Mouse (Mus musculus): ENCODE results near the gene Olfr551. TPM values are rescaled to one million over a fixed set of nuclear protein-coding genes. Genes with fewer than 3 reads are reported as not detected.
A peak's percentile ranks its signal among the peaks of the same experiment; 100 is the strongest.
"Not testable (repeated sequence)": the region's sequence is repeated elsewhere in the genome, so short reads cannot be mapped to it uniquely, and the experiment has no call there.

Olfr551 gene
- not detected in 2 replicates for polyA plus RNA-seq (2015; fragmentation: Nextera tagmentation; extraction: Ambion mirVana)

DNA sequence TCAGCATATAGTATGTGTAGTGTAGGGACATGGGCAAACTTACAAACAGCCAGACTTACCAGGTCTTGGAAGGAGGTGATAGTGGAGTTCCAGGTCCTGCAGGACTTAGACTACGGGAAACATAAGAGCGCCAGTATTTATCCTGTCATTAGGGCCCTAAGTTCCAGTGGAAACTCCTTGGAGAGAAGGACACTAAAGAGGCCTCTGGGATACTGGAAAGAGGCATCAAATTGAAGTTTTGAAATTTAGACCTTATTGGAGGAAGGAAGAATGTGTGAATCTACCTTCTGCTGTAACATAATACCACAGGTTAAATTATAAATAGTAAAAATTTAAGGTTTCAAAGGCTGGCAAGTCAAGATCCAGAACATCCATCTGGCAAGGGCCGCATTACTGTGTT is at the start of gene Olfr551:
TSS of gene Olfr551 (minus strand) at position 101 of the 400 bp plus-strand sequence.
- ATAC-seq (replicated peaks; ENCODE audit: insufficient number of reproducible peaks, insufficient read depth, low FRiP score, low read depth) = no peak
- no peaks in the 10 kb centered on the region for H3K4me1 ChIP-seq (replicated peaks)
- no peaks in the 10 kb centered on the region for H3K9me3 ChIP-seq (replicated peaks)
- H3K27me3 ChIP-seq = no peaks in the 10 kb centered on the region
- H3K9ac ChIP-seq = no peak within 1 kb of the TSS
- WGBS = 84% methylated on average over 3 of the region's 3 CpGs
- no peaks in the 10 kb centered on the region for H3K36me3 ChIP-seq
- no peak within 1 kb of the TSS for H3K27ac ChIP-seq
- H3K4me3 ChIP-seq = no peak within 1 kb of the TSS
- H3K4me2 ChIP-seq = no peak within 1 kb of the TSS

DNA sequence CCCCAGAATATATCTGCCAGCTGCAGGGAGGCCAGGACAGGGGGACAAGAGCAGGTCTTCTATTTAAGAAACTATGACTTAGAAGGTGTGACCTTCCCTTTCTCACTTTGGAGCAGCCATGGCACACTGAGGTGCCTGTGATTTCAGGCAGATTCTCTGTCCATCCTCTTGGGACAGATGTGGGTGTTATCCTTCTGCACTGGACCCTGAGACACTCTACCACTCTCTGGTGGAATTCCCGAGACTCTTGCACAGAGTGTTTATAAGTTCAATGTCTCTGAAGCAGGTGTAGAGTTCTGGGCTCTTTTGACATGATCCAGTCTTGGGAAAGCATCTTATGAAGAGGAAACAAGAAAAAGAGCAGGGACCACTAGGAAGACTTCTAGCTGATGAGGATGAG is 46.4 kb upstream of the Olfr551 start, which contains the start of gene Olfr554:
TSS of gene Olfr554 (plus strand) at position 301 of the 400 bp plus-strand sequence.
- 45% methylated on average over 1 of the region's 1 CpGs for WGBS
- no peaks in the 10 kb centered on the region for H3K9me3 ChIP-seq (replicated peaks)
- H3K9ac ChIP-seq = no peak within 1 kb of the TSS
- no peaks in the 10 kb centered on the region for H3K4me1 ChIP-seq (replicated peaks)
- H3K4me2 ChIP-seq = no peak within 1 kb of the TSS
- H3K36me3 ChIP-seq = no peaks in the 10 kb centered on the region
- ATAC-seq (replicated peaks; ENCODE audit: insufficient number of reproducible peaks, insufficient read depth, low FRiP score, low read depth) = no peak
- no peaks in the 10 kb centered on the region for H3K27me3 ChIP-seq
- no peak within 1 kb of the TSS for H3K27ac ChIP-seq
- no peak within 1 kb of the TSS for H3K4me3 ChIP-seq

DNA sequence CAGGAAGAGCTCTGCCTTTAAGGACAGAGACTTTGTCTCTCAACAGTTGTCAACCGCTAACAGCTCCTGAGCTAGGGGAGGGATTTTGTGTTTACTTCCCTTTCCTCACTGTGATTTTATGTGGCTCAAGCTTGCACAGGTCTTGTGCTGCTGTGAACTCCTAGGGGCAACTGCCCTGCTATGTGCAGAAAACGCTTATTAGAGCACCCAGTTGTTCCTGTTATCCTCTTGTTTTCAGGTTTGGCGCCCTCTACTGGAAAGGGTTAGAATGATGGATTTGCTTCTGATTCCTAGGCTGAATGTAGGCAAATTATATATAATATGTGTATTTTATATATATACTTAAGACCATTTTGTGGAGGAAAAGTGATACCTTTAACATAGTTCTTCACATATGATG is 45.0 kb upstream of the Olfr551 start:
- Histone ChIP-seq H3K4me2 (no peak overlapping the region), H3K27me3 (no peaks in the 10 kb centered on the region), H3K9me3 (replicated peaks) (no peaks in the 10 kb centered on the region), H3K4me3 (no peak overlapping the region), H3K4me1 (replicated peaks) (no peaks in the 10 kb centered on the region), H3K36me3 (no peaks in the 10 kb centered on the region), H3K9ac (no peak overlapping the region), H3K27ac (no peak overlapping the region)
- WGBS = 33% methylated on average over 3 of the region's 3 CpGs
- no peak for ATAC-seq (replicated peaks; ENCODE audit: insufficient number of reproducible peaks, insufficient read depth, low FRiP score, low read depth)

DNA sequence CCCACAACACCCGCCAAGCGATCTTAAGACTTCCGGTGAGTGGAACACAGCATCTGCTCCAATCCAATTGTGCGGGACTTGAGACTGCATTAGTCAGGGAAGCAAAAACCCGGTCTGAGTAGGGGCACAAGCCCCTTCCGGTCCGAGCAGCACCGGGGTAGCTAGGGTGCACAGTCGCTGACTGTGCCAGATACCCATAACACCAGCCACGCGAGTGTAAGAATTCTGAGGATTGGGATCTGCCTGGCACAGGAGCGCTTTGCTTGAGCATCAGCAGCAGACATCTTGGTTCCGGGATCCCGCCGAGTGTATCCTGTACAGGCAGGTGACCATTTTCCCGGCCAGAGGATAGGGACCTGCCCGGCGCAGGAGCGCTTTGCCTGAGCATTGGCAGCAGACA is 28.7 kb upstream of the Olfr551 start:
- not testable (repeated sequence) for H3K9me3 ChIP-seq (replicated peaks); H3K36me3 ChIP-seq; H3K27ac ChIP-seq; H3K27me3 ChIP-seq; H3K4me3 ChIP-seq; H3K4me2 ChIP-seq; ATAC-seq (replicated peaks; ENCODE audit: insufficient number of reproducible peaks, insufficient read depth, low FRiP score, low read depth); H3K4me1 ChIP-seq (replicated peaks); H3K9ac ChIP-seq
- WGBS = 79% methylated on average over 19 of the region's 19 CpGs

DNA sequence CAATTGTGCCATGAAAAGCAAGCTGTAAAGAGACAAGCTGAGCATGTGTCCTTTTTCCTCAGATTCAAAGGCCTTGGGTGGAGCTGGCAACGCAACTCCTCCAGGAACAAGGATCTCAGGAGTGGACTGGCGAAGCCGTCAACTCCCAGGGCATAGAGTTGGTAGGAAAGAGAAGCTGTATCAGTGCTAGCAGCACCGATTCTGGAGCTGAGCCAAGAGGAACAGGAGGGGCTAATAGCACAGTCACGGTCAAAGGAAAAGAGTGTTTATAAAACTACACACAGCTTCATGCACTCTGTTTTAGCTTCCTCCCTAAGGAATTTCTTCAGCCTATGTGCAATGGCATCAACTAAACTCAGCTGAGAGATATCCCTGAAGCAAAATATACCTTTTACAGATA is 27.9 kb upstream of the Olfr551 start:
- H3K4me2 ChIP-seq = no peak overlapping the region
- no peaks in the 10 kb centered on the region for H3K4me1 ChIP-seq (replicated peaks)
- no peaks in the 10 kb centered on the region for H3K36me3 ChIP-seq
- peak; percentile 39; the same call in 1 of the 2 replicates for ATAC-seq (replicated peaks; ENCODE audit: insufficient number of reproducible peaks, insufficient read depth, low FRiP score, low read depth)
- no peaks in the 10 kb centered on the region for H3K27me3 ChIP-seq
- no peak overlapping the region for H3K4me3 ChIP-seq
- WGBS = 35% methylated on average over 5 of the region's 5 CpGs
- H3K27ac ChIP-seq = no peak overlapping the region
- no peaks in the 10 kb centered on the region for H3K9me3 ChIP-seq (replicated peaks)
- H3K9ac ChIP-seq = no peak overlapping the region

DNA sequence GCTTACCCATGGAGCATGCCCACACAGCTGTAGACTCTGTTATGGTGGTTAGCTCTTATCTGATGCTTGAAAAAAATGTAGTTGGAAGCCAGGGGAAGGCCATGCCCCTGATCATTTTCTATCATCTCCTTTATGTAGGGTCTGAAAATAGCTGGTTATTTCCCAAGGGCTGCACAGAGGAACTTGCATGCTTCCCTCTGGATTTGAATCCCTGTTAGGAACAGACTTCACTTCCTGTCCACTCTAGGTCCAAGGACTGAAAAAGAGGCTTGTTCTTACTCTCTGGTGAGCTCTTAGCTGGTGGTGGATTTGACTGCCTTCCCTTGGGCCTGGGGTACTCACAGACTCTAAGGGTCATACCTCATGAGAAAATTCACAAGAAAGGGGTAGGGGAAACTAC is 26.4 kb upstream of the Olfr551 start, which contains the start of gene Olfr553:
TSS of gene Olfr553 (minus strand) at position 101 of the 400 bp plus-strand sequence.
- no peaks in the 10 kb centered on the region for H3K9me3 ChIP-seq (replicated peaks)
- H3K9ac ChIP-seq = no peak within 1 kb of the TSS
- no peaks in the 10 kb centered on the region for H3K36me3 ChIP-seq
- no peaks in the 10 kb centered on the region for H3K27me3 ChIP-seq
- no peak within 1 kb of the TSS for H3K27ac ChIP-seq
- H3K4me1 ChIP-seq (replicated peaks) = no peaks in the 10 kb centered on the region
- ATAC-seq (replicated peaks; ENCODE audit: insufficient number of reproducible peaks, insufficient read depth, low FRiP score, low read depth) = no peak
- no peak within 1 kb of the TSS for H3K4me2 ChIP-seq
- H3K4me3 ChIP-seq = no peak within 1 kb of the TSS

DNA sequence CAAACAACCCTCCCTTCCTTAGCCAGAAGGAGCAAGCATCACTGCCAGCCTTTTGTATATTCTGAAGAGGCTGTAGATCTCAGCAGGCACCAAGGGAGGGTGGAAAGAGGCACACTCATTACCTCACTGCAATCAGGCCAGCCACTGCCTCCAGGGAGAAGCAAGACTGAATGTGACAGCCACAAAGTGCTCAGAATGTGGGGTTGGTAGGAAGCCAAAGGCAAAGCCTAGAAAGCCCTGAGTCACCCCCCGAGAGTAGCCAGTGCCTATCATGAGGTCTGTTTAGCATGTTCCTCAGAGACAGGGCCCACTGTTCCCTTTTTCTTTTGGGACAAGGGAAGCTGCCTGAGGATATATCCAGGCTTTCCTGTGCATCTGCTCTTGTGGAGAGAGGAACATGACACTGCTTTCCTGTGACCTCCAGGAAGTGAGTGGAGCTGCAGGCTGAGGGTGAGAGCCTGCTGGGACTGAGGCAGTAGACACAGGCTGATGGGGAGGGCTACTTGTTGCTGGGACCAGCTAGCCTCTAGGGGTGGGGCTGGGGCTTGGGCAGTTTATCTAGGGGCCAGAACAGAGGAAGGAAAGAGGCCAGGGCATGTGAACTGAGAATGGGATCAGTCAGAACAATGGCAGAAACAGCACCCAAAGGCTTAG is 5.8 kb upstream of the Olfr551 start, which contains the start of gene Olfr552:
TSS of gene Olfr552 (plus strand) at position 393 of the 654 bp plus-strand sequence.
- no peak for ATAC-seq (replicated peaks; ENCODE audit: insufficient number of reproducible peaks, insufficient read depth, low FRiP score, low read depth)
- H3K27me3 ChIP-seq = no peaks in the 10 kb centered on the region
- no peak within 1 kb of the TSS for H3K4me2 ChIP-seq

DNA sequence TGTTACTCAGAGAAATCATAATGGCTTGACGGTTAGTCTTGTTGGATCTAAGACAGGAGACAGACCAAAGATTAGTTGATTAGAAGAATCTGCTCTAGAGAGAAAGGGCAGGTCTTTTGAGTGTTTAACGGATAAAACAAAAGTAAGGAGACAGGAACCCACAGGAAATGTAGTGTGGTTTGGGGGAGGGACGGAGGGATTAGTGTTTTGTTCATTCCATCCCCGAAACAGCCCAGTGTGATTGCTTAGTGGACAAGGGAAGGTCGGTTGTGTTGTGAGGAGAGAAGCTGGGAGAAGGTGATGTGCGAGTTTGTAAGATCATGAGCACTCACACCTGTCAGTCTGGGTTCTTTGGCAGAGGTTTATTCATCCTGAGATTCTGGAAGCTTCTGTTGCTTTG is 15.7 kb downstream of the Olfr551 start:
- no peaks in the 10 kb centered on the region for H3K27me3 ChIP-seq
- no peak overlapping the region for H3K27ac ChIP-seq
- H3K9ac ChIP-seq = no peak overlapping the region
- H3K4me3 ChIP-seq = no peak overlapping the region
- no peak overlapping the region for H3K4me2 ChIP-seq
- WGBS = 59% methylated on average over 6 of the region's 6 CpGs
- H3K36me3 ChIP-seq = no peaks in the 10 kb centered on the region
- no peaks in the 10 kb centered on the region for H3K4me1 ChIP-seq (replicated peaks)
- H3K9me3 ChIP-seq (replicated peaks) = no peaks in the 10 kb centered on the region
- ATAC-seq (replicated peaks; ENCODE audit: insufficient number of reproducible peaks, insufficient read depth, low FRiP score, low read depth) = no peak

More for the DNA sequence above, 5.8 kb upstream of the Olfr551 start, which contains the start of gene Olfr552:
- Histone ChIP-seq H3K4me3 (no peak within 1 kb of the TSS), H3K9me3 (replicated peaks) (no peaks in the 10 kb centered on the region), H3K4me1 (replicated peaks) (no peaks in the 10 kb centered on the region), H3K9ac (no peak within 1 kb of the TSS), H3K36me3 (no peaks in the 10 kb centered on the region), H3K27ac (no peak within 1 kb of the TSS)
- WGBS = 63% methylated on average over 1 of the region's 1 CpGs

DNA sequence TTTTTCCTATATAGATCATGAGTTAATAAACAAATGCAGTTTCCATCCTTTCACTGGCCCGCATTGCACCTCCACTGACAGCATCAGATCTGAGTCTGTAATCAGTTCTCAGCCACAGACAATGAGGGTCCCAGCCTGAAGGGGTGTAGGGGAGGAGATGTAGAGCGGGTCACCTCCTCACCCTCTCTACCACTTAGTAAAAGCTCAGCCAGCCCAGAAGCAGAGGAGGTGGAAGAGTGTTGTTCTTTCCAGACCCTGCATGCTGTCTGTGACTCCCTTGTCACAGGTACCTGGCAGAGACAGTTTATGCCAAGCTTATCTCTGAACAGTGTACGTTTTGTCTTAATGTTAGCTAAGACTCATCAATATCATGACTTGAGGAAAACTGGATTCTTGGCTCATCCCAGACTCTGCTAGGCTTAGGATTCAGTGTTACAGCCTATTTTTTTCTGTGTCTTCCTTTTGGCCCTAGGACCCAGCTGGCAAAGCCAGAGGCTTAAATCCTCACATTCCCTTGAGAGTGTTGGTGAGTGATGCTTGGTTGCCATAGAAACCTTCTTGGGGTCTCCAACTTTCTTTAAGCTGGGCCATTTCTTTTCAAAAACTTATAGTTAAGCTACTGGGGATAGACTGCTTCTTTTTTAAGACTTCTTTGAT is 18.4 kb downstream of the Olfr551 start:
- Histone ChIP-seq H3K9ac (no peak overlapping the region), H3K36me3 (no peaks in the 10 kb centered on the region), H3K4me1 (replicated peaks) (no peaks in the 10 kb centered on the region), H3K9me3 (replicated peaks) (no peaks in the 10 kb centered on the region), H3K4me2 (no peak overlapping the region), H3K27me3 (no peaks in the 10 kb centered on the region), H3K27ac (no peak overlapping the region), H3K4me3 (no peak overlapping the region)
- ATAC-seq (replicated peaks; ENCODE audit: insufficient number of reproducible peaks, insufficient read depth, low FRiP score, low read depth) = no peak
- 60% methylated on average over 3 of the region's 3 CpGs for WGBS

DNA sequence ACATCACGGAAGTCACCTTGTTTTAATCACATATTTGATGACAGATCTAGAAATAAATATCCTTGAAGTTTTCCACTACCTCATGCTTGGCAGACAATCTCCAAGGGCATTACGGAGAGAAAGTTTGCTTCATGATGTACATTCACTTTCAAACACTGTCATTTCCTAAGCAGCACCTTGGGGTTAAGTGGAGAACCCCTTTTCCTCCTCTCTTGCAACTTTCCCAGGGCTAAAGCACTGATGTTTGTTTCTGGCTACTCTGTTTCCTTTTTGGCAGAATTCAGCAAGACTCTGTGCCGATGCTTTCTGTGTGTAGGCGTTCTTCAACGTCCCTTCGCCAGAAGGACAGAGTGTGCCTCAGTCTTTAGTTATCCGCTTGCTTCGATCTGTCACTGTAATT is 20.5 kb downstream of the Olfr551 start, which contains the start of gene Olfr550:
TSS of gene Olfr550 (plus strand) at position 301 of the 400 bp plus-strand sequence.
- no peak for ATAC-seq (replicated peaks; ENCODE audit: insufficient number of reproducible peaks, insufficient read depth, low FRiP score, low read depth)
- no peak within 1 kb of the TSS for H3K4me3 ChIP-seq
- H3K4me1 ChIP-seq (replicated peaks) = no peaks in the 10 kb centered on the region
- H3K9ac ChIP-seq = no peak within 1 kb of the TSS
- no peak within 1 kb of the TSS for H3K27ac ChIP-seq
- no peaks in the 10 kb centered on the region for H3K9me3 ChIP-seq (replicated peaks)
- H3K27me3 ChIP-seq = no peaks in the 10 kb centered on the region
- H3K36me3 ChIP-seq = no peaks in the 10 kb centered on the region
- H3K4me2 ChIP-seq = no peak within 1 kb of the TSS
- WGBS = 83% methylated on average over 8 of the region's 8 CpGs

DNA sequence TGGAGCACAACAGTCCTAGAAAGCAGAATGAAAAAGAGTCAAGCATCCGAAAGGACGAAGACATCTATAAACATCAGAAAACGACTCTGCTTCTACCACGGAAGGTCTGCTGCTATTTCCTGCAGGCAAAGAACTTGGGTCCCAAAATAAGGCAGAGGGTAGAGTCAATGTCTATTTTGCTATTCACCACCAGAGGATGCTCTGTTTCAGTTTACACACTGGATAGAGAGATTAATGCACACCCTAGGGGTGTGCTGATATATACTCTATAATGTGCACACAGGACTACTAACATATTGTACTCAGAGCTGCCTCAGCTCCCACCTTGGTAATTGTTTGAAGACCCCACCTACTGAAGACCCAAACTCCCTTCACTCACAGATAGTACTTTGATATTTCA is 25.5 kb downstream of the Olfr551 start:
- Histone ChIP-seq H3K4me3 (no peak overlapping the region), H3K36me3 (no peaks in the 10 kb centered on the region), H3K9ac (no peak overlapping the region), H3K4me2 (no peak overlapping the region), H3K27me3 (no peaks in the 10 kb centered on the region), H3K9me3 (replicated peaks) (no peaks in the 10 kb centered on the region), H3K4me1 (replicated peaks) (peaks cover 12% of the 10 kb centered on the region), H3K27ac (no peak overlapping the region)
- ATAC-seq (replicated peaks; ENCODE audit: insufficient number of reproducible peaks, insufficient read depth, low FRiP score, low read depth) = no peak
- WGBS = 86% methylated on average over 4 of the region's 4 CpGs

All from heart, embryonic 15.5 days (tissue).